Mouse (Mus musculus): ENCODE results near the gene Tmem204.

GRCm38 (mm10) chr17:25090450-25090849 lies 7.1 kb upstream of the Tmem204 start:
- TF ChIP-seq CTCF (IDR thresholded peaks at IDR 0.05 in 2 of 3, conservative IDR thresholded peaks at IDR 0.05 in 1 of 3; ENCODE audit: control insufficient read depth in 1 of 3, insufficient read depth in 1 of 3, low read depth in 2 of 3, low read length in 3 of 3, poor library complexity in 1 of 3, severe bottlenecking in 1 of 3) (no peak), GATA1 (IDR thresholded peaks at IDR 0.05; ENCODE audit: low read depth, low read length) (no peak), ZC3H11A (IDR thresholded peaks at IDR 0.05; ENCODE audit: low read depth, low read length) (no peak), EP300 (IDR thresholded peaks at IDR 0.05; ENCODE audit: low read depth in 1 of 2, low read length in 2 of 2) (no peak)
